Mouse (Mus musculus): ENCODE measurements around the gene Zfp600. TPM values are rescaled to one million over a fixed set of nuclear protein-coding genes. Genes with fewer than 3 reads are reported as not detected.
A peak's percentile ranks its signal among the peaks of the same experiment; 100 is the strongest.
"Not testable (repeated sequence)": the region's sequence is repeated elsewhere in the genome, so short reads cannot be mapped to it uniquely, and the experiment has no call there.

Zfp600 gene
- polyA plus RNA-seq (2017; shearing (Covaris generic)), result not detected

DNA sequence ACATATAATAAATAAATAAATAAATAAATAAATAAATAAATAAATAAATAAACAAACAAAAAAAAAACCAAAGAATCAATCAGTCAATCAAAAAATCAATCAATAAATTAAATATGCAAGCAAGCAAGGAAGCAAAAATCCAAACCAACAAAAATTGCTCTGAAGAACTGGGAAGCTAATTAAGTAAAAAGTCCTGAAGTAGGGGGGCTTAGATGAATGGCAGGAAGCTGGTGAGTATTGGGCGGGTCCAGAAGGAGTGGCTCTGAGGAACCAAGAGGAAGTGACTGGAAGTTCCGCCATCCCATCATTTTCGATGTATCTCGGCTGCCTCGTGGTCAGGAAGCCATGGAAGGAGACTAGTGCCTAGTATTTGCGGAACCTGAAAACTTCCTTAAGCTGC is at the start of gene Zfp600:
Gene Zfp600 (plus strand): TSS at position 301 of the 400 bp plus-strand sequence.
- ATAC-seq, result not testable (repeated sequence)

DNA sequence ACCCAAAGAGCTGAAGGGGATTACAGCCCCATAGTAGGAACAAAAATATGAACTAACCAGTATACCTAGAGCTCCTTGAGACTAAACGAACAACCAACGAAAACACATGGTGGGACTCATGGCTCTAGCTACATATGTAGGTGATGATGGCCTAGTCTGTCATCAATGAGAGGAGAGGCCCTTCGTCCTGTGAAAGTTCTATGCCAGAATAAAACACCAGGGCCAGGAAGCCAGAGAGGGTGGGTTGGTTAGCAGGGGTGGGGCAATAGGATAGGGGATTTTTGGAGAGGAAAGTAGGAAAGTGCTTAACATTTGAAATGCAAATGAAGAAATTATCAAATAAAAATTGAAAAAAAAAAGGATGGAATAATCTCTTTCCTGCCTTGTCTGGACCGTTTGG is 6.3 kb downstream of the Zfp600 start:
- ATAC-seq, result not testable (repeated sequence)

DNA sequence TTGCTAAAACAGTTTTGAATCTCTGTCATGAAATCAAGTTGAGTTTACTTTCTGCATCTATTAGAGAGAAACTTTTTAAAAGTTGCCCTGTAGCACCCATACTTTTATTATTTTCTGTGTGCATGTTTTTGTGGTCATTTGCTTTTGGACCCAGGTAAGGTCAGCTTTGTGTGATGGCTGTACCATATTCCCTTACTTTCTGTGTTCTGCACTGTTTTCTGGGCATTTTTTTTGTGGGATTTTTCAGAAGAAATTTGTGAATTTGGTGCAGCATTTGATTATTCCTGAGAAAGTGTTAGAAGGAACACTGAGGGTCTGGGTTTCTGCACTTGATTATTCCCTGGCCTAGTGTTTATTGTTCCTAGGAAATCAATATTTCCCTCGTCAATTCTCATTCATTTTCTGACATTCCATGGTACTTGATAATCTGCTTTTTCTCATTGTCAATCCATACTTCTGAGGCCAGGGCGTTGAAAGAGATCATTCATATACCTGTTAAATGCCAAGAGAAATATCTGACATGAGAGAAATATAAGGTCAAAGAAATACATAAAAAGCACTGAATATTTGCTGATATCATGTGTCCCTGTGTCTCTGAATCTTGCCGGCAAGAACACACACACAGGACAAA is 10.7 kb downstream of the Zfp600 start:
- peak; percentile 13 for ATAC-seq

DNA sequence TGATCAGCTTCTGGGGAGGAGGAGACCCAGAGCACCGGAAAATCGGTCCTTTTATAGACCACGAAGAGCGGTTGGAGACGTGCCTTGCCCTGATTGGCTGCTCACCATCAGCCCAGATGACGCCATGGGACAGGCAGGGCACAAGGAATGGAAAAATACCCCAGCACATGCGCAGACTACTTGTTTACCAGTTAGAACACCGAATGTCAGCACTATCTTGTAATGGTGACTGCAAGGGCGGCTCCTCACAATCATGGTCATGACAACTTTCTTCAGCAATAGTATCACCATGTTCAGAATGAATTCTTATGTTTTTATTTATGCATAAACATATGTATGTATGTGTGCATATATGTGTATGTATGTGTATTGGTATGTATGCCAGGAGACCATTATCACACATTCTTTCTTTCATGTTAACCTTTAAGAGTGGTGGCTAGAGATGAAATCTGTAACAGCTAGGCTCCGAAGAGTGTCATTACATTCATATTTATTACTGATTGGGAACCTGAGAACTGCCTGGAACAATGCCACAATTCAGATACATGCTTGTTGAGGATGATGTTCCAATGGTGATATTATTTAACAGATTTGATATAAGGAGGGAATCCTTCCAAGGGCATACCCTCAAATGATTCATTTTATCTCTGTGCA is 11.4 kb downstream of the Zfp600 start:
- peak; percentile 24 for ATAC-seq

DNA sequence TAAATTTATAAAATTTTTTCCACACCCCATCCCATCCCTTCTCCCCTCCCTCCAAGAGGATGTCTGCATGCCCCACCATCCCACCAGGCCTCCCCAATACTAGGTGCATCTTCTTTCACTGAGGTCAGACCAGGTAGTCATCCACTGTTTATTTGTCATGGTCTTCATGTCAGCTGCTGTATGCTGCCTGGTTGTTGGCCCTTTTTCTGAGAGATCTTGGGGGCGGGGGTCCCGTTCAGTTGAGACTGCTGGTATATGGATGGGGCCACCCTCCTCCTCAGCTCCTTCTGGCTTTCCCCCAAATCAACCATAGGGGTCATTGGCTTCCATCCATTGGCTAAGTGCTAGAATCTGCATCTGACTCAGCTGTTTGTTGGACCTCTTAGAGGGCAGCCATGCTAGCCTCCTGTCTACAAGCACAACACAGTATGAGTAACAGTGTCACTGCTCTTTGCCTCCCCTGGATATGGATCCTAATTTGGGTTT is 12.1 kb downstream of the Zfp600 start:
- ATAC-seq, result not testable (repeated sequence)

DNA sequence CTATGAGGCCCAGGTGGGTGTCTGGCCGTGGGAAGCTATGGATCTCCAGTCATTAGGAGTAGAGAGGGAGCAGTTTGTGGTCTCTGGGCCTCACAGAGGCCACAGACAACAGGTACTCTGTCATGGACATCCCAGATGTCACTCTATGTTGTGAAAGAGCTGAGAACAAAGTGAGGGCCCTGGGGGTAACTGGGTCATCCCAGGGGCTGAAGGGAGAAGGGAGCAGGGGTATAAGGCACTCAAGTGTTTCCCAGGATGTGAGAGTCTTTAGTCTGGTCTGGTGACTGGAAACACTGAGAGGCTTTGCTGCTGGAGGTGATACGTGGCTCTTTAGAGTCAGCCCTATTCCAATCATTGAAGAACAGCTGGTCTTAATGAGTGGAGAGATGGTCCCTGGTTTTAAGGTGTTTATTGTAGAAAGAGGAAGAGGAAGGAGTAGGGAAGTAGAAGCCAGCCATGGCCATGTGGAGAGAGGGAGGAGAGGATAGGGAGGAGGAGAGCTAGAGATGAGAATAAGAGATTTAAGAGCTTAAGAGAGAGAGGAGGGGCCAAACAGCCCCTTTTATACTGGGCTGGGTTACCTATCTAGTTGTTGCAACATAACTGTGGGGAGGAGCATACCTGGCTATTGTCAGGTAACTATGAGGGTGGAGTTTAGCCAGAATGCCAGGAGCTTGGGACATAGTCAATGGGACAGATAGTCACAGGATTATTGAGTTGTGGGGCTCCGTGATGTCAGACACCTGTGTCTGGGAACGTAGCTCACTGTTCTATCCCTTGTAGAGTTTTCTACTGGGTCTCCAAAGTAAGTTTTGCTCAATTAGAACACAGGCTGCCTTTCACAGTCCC is 17.0 kb downstream of the Zfp600 start:
- peak; percentile 21 for ATAC-seq

DNA sequence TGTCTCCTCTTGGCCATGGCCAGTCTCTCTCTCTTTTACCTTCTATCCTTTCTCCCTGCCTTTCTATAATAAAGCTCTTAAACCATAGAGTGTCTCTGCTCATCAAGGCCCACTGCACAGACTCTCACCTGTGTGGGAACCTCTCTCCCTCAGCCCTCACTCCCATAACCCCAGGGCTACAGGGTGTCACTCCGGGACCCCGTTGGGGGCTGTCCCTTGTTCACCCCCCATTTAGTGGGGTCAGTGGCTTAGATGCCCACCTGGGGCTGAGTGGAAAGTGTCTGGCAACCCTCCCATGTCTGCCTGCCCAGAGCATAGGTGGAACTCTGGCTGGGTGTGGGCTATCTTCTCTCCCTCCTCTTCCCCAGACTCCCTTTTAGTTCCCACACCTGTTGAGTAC is 47.7 kb downstream of the Zfp600 start:
- not testable (repeated sequence) for ATAC-seq

DNA sequence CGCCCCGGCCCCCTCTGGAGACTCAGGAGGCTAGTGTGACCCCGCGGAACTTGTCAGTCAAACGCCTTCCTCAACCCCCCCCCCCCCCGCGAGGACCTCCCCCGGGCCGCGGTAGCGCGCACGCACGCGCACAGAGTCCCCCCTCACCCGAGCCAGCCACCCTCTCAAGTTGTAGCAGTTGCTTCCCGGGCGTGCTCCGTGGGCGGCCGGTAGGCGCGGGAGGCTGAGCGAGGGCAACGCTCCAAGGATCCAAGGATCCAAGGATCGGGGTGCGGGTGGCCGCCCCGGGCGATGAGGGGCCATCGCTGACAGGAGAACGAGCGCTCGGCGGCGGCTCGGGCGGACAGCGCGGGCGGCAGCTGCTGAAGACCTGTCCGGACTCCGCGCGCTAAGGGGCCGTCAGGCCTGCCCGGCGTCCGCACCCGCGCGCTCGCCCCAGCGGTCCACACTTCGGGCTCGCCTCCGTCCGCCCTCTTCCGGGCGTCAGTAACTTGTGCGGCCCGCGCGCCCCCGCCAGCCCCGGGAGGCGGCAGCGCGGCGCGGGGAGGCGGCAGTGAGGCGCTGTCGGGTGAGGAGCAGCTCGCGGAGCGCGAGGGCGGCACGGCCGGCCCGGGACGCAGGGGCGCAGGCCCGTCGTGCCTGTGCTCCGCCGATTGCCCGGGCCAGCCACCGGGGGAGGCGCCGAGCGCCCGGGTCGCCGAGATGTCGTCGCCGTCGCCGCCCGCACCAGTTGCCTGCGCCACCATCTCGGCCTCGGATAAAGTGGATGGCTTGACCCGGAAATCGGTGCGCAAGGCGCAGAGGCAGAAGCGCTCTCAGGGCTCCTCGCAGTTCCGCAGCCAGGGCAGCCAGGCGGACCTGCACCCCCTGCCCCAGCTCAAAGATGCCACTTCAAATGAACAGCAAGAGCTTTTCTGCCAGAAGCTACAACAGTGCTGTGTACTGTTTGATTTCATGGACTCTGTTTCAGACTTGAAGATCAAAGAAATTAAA is 82.9 kb downstream of the Zfp600 start:
- ATAC-seq, result peak; percentile 79

DNA sequence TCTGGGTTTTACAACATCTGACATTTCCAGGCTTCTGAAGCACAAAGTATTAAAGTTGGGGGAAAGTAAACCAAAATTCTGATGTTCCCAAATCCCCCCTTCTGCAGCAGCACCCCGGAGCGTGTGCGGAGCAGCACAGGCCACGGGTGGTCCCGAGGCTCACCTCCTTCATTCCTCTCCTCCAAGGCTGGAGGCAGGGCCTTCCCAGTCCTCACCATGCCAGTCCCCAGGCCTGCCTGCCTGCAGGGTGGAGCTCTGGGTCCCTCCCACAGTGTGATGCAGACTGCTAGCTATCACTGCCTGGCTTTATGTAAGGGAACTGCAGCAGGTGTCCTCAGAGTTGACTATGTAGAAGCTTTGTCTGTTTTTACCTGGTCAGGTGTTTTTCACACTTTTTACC is 85.5 kb downstream of the Zfp600 start:
- not testable (repeated sequence) for ATAC-seq

Other genes with a start within 250 kb of the Zfp600 start
- gene Zfp987, start 59.5 kb upstream of the Zfp600 start, polyA plus RNA-seq (2017; shearing (Covaris generic)), result 1 to 10 TPM; 2.7 to 5.3 (median 3.3) TPM

All from inflammation-experienced regulatory T-cells, adult 6 months (primary cell).